Mouse (Mus musculus): ENCODE measurements at regions not wholly inside any gene's neighbourhood (a gene's known extent, or its start where the extent isn't known, plus 50 kb on each side); places are given as distances from the start of the nearest gene placed in this dataset.

- TF ChIP-seq CTCF (IDR thresholded peaks at IDR 0.05; ENCODE audit: low read depth, low read length) (no peak), GATA1 (IDR thresholded peaks at IDR 0.05; ENCODE audit: borderline replicate concordance, low read length) (no peak), POLR2AphosphoS5 (IDR thresholded peaks at IDR 0.05; ENCODE audit: insufficient replicate concordance, low read depth, low read length) (no peak)
Observed at GRCm38 (mm10) chr11:40366573-40366972, 328.4 kb downstream of the Mat2b start.
